Mouse (Mus musculus) lung, postnatal 14 days (tissue): ENCODE measurements around the gene Pappa.

Source experiments
- DNase-seq: peaks from one replicate; pipeline ENCODE4 v3.0.0; 2021

Pappa gene

DNA sequence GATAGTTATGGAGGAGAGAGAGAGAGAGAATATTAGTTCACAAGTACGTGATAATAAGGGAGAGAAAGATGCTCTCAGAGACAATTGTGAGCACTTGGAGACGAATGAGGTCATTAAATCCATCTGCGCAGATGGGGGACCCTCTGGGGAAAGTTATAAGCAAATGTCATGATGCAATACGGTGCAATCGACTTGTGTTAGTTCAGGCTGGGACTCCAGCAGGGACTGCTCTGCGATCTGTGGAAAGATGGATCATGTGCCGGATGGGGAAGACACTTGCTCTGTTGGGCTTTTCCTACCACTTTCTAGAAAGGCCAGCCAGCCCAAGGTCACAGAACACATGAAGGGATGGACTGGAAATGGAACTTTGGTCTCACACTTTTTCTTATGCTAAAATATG lies 226.5 kb downstream of the Pappa start:
- DNase-seq: no peak

DNA sequence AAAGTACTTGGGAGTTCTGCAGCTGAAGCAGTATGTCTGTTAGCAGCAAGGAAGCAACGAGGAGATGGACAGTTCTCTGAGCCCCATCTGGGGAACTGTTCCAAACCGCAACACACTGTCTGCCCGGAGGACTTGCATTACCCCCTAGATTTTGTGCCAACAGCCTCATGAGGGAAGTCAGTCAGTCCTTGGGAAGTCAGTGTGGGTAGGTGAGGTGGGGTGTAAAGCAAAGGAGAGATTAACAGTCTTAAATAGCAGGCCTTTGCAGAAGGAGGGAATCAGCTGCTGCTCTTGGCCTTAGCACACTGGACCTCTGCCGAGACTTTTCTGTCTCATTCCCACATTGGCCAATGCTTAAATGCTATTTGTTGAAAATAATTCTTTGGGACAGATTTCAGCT lies 230.6 kb downstream of the Pappa start:
- DNase-seq: no peak

DNA sequence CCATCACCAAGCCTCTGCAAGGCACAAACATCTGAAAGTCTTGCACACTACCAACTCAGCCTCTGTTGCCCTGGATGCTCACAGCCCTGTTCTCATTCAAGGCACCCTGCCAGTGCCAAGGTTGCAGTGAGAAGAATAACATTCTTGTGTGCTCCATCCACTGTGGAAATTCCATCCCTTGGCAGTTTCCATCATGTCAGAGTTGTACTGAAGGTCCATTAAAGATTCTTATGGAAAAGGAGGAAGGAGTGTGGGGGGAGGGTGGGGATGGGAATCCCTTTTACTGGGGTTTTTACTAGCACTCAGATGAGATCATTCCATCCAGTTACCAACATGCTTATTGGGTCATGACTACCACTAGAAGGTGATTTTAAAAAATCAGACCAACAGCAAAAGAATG lies 243.2 kb downstream of the Pappa start:
- DNase-seq: no peak

DNA sequence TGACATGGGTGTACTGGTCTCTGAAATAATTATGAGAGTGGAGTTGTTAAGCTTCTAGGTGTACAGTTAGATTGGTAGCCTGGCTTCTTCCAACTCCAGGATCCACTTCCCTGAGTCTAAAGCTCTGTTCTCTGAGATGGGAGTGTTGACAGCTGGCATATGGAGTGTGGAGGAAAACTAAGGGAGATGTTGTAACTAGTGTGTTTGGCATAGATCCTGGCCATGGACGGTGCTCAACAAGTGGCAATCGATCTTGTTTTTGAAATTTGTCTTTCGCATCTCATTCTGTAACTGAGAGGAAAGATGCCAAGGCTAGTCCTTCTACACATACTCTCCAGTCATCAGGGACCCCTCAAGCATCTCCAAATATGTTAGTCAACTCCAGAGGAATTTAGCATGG lies 248.8 kb downstream of the Pappa start:
- peak; percentile 55 for DNase-seq

DNA sequence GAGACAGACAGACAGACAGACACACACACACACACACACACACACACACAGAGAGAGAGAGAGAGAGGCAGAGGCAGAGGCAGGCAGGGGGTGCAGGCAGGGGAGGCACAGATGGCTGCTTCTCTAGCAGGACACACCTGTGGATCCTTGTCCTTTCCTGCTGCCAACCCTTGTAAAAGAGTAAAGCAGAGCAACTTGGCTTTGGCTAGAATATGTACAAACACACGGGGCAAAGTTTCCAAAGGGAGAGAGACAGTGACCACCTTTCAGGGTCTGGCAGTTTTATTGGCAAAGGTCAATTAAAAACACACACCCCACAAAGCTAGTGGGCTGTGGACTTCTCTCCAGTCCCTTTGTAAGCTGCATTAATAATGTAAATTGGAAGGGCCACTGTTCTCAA lies 249.9 kb downstream of the Pappa start:
- no peak for DNase-seq

DNA sequence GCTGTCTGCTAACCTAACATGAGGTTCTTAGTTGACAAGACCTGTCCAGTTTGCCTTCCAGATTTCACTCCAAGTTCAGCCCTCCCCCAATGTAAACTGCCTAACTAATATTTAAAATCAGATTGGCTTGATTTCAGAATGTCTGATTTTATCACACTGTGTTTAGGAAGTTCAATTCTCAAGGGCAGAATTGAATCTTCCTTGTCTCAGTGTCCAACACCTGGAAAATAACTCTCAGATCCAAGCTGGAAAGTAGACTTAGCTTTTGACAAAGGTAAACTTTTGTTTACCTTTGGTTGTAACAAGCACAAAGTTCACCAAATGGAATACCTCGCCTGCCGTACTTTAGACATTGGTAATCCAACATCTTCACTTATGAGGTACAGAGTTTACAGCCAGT lies 252.6 kb downstream of the Pappa start:
- no peak for DNase-seq

DNA sequence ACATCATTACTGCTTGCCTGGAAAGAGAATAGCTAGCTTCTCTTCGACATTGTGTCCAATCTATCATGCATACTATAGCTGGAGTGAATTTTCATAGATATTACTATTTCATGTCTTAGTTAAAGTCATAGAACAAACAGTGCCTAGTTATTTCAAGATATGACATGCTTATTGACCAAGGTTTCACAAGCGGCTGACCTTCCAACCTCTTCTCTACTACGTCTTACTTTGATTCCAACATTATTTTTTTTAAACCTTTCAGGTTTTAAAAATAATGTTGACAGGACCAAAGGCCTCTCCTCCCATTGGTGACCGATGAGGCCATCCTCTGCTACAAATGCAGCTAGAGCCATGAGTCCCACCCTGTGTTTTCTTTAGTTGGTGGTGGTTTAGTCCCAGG lies 255.5 kb downstream of the Pappa start:
- no peak for DNase-seq

DNA sequence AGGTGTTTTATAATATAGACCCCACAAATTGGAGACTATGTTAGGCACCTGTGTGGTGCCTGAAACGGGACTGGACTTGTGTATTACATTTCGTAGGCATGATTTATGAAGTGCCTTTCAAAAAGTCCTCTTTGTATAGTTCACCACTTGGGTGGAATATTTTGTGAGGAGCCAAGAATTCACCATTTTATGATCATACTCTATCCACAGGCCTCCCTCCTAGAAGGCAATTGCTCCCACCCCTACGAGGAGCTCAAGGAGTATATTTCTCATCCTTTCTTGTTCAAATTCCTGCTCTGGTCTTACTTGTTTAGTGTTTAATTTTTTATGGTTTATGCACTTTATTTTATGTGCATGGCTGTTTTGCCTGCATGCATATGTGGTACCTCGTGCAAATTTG lies 259.1 kb downstream of the Pappa start:
- no peak for DNase-seq

DNA sequence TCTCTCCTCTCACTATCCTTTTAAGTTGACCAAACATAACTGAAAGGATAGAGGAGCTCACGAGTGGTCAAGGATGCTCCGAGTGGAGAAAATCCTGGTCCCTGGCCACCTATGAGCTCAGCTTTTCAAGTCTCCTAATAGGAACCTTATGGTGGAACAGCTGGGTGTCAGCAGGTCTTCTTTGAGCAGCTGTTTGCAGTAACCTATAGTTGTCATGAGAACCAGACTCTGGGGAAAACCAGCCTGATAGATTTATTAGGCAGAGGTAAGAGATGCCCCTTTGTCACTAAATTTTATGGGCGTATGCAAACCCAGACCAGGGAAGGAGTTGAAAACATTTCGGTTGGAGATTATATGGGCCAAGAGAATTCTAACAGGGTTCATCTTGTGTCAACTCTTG lies 267.0 kb downstream of the Pappa start:
- DNase-seq: no peak

DNA sequence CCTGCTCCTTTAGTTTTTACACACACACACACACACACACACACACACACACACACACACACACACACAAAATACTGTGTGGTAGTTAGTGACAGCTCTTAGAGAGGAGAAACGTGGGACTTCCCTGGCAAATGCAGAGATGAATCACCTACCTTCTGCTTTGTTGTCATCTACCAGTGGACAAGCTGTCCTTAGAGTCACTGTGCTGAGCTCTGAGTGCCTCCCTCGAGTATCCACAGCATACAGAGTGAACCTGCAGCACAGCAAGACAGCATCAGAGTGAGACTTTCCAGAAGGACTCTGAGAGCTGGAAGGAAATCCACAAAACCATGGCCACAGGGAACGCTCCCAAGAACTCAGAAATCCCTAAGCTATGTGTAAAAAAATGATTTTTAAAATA lies 272.8 kb downstream of the Pappa start:
- DNase-seq: no peak

DNA sequence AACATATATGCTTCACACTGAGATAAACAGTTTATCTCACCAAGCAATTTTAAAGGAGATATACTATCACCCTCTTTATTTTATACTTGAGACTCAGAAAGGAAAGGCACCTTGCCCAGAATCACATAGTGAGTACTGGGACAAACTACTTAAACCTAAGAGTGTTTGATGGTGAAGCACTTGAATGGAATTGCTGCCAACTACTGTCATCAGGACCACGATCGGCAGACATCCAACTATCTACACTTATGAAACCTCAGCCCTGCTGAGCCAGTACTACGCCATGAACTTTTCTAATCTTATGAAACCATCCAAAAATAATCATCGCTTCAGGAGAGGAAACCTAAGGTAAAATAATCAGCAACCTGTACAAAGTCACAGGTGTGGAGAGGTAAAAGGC lies 275.5 kb downstream of the Pappa start:
- peak; percentile 34 for DNase-seq

DNA sequence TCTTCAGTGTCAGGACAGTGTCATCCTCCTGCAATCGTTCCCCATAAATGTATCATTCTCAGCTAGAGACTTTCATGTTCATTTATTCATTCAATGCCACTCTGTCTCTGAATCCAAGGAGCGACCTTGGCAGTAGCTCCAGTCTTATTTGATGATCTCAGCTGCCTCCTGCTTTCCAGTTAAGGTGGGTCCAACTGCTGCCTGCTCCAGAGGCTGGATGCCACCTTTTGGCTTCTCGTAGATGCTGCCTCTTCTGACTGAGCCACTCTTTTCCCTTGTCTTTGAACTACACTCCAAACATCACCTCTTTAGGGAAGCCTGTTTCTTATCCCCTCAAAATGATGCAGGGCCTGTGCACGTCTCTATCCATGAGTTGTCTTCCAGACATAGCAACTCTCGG lies 278.3 kb downstream of the Pappa start:
- no peak for DNase-seq

DNA sequence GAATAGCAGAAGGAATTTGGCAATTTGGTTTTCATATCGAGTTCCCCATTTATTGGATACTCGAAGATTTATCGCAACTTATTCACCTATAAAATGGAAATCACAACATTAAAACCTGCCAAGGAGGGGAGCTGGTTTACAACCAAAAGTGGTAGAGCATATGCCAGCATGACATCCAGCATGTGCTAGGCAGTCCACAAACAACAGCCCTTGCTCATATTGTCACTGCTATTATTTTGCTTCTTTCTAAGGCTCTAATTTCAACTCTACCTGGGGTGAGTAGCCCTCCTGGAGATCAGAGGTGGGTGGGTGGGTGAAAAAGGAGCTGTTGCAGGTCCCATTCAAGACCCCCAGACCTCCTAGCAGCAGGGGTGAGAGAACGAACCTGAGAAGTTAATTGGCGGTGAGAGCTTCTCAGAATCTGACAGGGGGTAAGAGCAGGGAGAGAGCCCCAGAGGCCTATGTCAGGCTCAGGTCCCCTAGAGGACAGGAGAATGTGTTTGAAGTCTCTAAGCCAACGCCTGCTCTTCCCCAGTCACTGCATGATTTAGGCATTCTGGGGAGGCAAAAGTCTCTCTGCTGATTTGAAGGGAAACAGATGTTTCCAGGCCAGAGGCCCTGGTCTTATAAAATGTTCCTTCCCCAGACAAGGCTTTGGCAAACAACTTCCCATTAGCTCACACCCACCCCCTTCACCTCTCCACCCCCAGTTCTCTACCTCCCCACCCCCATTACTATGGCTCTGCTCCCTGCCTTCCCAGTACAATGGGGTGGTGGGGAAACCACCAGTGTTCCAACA lies 279.1 kb downstream of the Pappa start:
- peak; percentile 17 for DNase-seq
